Mouse (Mus musculus): ENCODE measurements around the gene Asic2. TPM values are rescaled to one million over a fixed set of nuclear protein-coding genes. Genes with fewer than 3 reads are reported as not detected.

Gene Asic2
- polyA plus RNA-seq, 1 experiment from 2014 or later, result 0.06 TPM

DNA sequence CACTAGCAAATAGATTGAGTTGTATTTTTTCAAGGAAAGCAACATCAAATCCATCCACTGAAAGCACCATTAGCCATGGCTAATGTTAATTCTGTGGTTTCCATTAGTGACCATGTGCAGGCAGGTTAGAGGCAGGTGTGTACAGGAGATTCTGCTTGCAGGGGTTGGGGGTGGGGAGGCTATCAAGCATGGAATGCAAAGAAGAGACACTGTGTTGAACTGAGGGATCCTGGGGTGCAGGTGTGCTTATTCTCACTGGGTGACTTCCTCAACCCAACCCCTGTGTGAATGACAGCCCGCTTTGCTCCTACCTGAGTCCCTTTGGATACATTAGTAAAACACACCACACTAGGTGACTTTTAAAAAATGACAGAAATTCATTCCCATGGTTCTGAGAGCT lies 20.2 kb downstream of the Asic2 start:
- no peak overlapping the region for H3K9ac ChIP-seq
- no peak overlapping the region for H3K4me3 ChIP-seq
- no peaks in the 10 kb centered on the region for H3K36me3 ChIP-seq
- H3K4me2 ChIP-seq, result no peak overlapping the region
- H3K27ac ChIP-seq (ENCODE audit: poor library complexity, severe bottlenecking), result no peak overlapping the region
- 69% methylated on average over 1 of the region's 1 CpGs for WGBS
- no peaks in the 10 kb centered on the region for H3K4me1 ChIP-seq (replicated peaks)
- 0 out of 2 replicates have a peak, but pooled peaks cover 3% of the 10 kb centered on the region for H3K9me3 ChIP-seq (replicated peaks)
- 0 out of 2 replicates have a peak, but pooled peaks cover 6% of the 10 kb centered on the region for H3K27me3 ChIP-seq (replicated peaks)
- ATAC-seq (ENCODE audit: insufficient number of reproducible peaks, low FRiP score), result no peak

DNA sequence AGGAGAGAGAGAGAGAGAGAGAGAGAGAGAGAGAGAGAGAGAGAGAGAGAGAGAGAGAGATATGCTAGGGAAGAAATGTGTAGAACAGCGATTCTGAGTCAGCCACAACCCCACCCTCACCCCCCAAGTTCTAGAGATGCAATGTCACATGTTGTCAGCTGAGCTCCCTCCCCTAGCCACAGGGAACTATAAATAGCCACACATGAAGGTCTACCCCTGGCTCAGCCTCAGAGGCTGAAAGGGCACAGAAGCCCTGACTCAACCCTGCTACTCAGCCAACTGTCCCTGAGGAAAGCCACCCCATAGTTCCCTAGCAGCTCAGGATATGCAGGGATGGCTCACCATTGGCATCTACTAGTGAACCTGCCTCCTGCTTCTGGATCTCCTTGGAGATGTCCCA lies 26.1 kb downstream of the Asic2 start:
- Histone ChIP-seq H3K27me3 (replicated peaks) (0 out of 2 replicates have a peak, but pooled peaks cover 6% of the 10 kb centered on the region), H3K27ac (ENCODE audit: poor library complexity, severe bottlenecking) (no peak overlapping the region), H3K9me3 (replicated peaks) (0 out of 2 replicates have a peak, but pooled peaks cover under 1% of the 10 kb centered on the region), H3K4me3 (no peak overlapping the region), H3K36me3 (no peaks in the 10 kb centered on the region), H3K9ac (no peak overlapping the region), H3K4me2 (no peak overlapping the region), H3K4me1 (replicated peaks) (peaks cover 8% of the 10 kb centered on the region; the same call in 1 of the 2 replicates)
- 29% methylated on average over 1 of the region's 1 CpGs for WGBS
- ATAC-seq (ENCODE audit: insufficient number of reproducible peaks, low FRiP score), result no peak

DNA sequence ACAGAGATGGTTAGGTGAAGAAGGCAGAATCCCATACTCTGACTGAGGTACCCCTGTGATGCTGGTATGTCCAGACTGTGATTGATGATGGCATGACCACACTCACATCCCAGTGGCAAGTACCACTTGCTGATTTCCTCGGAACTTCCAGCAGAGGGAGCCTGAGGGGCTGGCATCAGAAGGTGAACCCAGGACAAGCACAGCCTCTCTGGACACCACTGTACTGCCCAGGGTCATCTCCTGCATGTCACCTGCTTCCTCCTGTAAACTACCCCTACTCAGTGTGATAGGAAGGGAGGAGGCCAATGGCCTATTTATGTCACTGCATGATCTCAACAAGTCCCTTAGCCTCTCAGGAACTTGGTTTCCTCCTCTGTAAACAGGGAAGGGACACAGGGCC lies 27.3 kb downstream of the Asic2 start:
- Histone ChIP-seq H3K9ac (no peak overlapping the region), H3K36me3 (no peaks in the 10 kb centered on the region), H3K27ac (ENCODE audit: poor library complexity, severe bottlenecking) (no peak overlapping the region), H3K4me2 (no peak overlapping the region), H3K4me1 (replicated peaks) (peaks cover 8% of the 10 kb centered on the region; the same call in 1 of the 2 replicates), H3K4me3 (no peak overlapping the region), H3K9me3 (replicated peaks) (no peaks in the 10 kb centered on the region), H3K27me3 (replicated peaks) (0 out of 2 replicates have a peak, but pooled peaks cover 6% of the 10 kb centered on the region)
- ATAC-seq (ENCODE audit: insufficient number of reproducible peaks, low FRiP score), result no peak
- WGBS, result 21% methylated on average over 1 of the region's 1 CpGs

DNA sequence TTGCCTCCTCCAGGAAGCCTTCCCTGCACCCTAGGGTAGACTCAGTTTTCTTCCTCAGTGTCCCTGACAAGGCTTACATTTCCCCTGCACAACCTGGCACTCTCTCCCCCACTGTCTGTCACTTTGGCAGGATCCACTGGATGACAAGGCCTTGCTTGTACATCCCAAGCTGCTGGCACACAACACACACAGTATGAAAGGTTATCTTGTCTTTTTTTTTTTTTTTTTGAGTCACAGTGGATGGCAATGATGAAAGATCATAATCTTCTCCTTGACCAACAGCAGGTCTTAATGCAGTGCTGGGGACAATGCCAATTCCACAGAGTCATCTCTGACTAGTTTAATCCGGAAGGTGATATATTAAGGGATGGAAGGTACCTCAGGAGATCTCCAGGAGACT lies 30.7 kb downstream of the Asic2 start:
- Histone ChIP-seq H3K9me3 (replicated peaks) (no peaks in the 10 kb centered on the region), H3K9ac (no peak overlapping the region), H3K27me3 (replicated peaks) (0 out of 2 replicates have a peak, but pooled peaks cover 3% of the 10 kb centered on the region), H3K4me2 (no peak overlapping the region), H3K27ac (ENCODE audit: poor library complexity, severe bottlenecking) (no peak overlapping the region), H3K36me3 (no peaks in the 10 kb centered on the region), H3K4me1 (replicated peaks) (peaks cover 8% of the 10 kb centered on the region; the same call in 1 of the 2 replicates), H3K4me3 (no peak overlapping the region)
- no peak for ATAC-seq (ENCODE audit: insufficient number of reproducible peaks, low FRiP score)
- 83% methylated on average over 1 of the region's 1 CpGs for WGBS

DNA sequence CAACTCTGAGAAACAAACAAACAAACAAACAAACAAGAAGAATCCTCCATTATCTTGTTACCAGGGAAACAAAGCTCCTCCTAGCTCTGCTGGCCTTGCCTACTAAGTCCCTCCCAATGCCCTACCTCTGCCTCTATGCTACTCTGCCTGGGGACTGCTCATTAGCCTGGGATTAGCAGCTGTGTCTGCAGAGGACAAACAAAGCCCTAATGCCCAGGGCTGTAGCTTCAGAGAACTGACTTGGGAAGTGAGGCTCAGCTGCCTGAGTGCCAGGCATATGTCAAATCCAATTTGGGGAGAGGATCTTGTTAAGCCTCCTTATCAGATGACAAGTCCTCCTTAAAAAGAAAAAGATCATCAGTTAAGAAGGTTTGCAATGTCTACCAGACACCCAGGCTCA lies 41.9 kb downstream of the Asic2 start:
- no peaks in the 10 kb centered on the region for H3K4me1 ChIP-seq (replicated peaks)
- H3K4me2 ChIP-seq, result no peak overlapping the region
- no peak overlapping the region for H3K4me3 ChIP-seq
- H3K9ac ChIP-seq, result no peak overlapping the region
- H3K36me3 ChIP-seq, result no peaks in the 10 kb centered on the region
- no peaks in the 10 kb centered on the region for H3K9me3 ChIP-seq (replicated peaks)
- H3K27me3 ChIP-seq (replicated peaks), result no peaks in the 10 kb centered on the region
- no peak overlapping the region for H3K27ac ChIP-seq (ENCODE audit: poor library complexity, severe bottlenecking)
- ATAC-seq (ENCODE audit: insufficient number of reproducible peaks, low FRiP score), result no peak

DNA sequence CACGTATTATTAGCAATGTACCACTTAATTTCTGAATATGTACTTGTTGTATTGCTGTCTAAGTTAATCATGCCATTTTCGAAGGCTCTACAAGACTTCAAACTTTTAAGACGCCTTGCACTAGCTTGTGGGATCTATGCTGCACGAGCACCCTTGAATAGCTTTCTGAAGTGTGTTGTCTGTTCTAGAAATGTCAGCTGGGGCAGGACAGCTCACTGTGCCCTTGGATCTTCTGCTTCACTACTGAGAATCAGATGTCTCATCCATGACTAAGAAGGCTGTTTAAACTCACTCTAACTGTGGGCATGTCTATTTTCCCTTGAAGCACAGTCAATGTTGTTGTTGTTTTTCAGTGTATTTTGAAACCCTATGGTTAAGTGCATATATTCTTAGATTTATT lies 44.6 kb downstream of the Asic2 start:
- no peak overlapping the region for H3K4me2 ChIP-seq
- no peak for ATAC-seq (ENCODE audit: insufficient number of reproducible peaks, low FRiP score)
- WGBS, result 85% methylated on average over 4 of the region's 4 CpGs
- no peaks in the 10 kb centered on the region for H3K27me3 ChIP-seq (replicated peaks)
- H3K4me1 ChIP-seq (replicated peaks), result no peaks in the 10 kb centered on the region
- no peak overlapping the region for H3K4me3 ChIP-seq
- no peaks in the 10 kb centered on the region for H3K9me3 ChIP-seq (replicated peaks)
- no peak overlapping the region for H3K9ac ChIP-seq
- H3K36me3 ChIP-seq, result no peaks in the 10 kb centered on the region
- no peak overlapping the region for H3K27ac ChIP-seq (ENCODE audit: poor library complexity, severe bottlenecking)

DNA sequence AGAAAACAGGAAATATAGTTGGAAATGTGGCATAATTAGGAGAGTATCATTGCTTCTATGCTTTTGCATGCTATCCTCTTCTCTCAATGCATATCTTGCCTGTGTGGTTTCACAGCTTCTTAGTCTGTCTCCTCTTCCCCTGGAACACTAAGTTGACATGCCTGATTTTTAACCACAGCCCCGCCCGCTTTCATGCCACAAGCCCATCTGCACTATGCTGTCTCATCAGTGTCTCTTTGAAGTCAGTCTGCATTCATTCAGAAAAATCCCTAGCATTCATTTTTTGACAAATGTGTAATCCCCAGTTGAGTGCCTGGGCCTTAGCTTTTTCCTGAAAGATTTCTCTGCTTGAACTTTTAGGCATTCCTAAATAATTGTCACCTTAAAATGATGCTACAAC lies 45.2 kb downstream of the Asic2 start:
- Histone ChIP-seq H3K4me1 (replicated peaks) (no peaks in the 10 kb centered on the region), H3K9ac (no peak overlapping the region), H3K9me3 (replicated peaks) (no peaks in the 10 kb centered on the region), H3K27me3 (replicated peaks) (no peaks in the 10 kb centered on the region), H3K4me3 (no peak overlapping the region), H3K4me2 (no peak overlapping the region), H3K27ac (ENCODE audit: poor library complexity, severe bottlenecking) (no peak overlapping the region), H3K36me3 (no peaks in the 10 kb centered on the region)
- no peak for ATAC-seq (ENCODE audit: insufficient number of reproducible peaks, low FRiP score)
- WGBS, result 86% methylated on average over 2 of the region's 2 CpGs

DNA sequence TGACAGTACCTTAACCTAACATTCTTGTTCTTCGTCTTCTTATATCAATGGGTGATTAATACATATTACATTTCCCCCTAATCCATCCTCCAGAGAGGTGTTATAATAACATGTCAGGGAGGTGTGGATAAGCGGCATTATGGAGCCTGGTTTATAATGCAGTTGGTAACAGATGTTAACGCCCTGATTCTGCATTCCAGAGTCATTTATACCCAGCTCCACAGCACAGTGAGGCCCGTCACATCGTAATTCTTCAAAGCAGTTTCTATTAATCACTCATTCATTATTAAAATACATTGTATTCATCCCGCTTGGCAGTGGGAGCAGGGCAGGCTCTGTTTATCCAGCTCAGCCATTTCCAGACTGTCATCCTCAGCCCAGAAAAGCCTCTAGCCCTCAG lies 52.8 kb downstream of the Asic2 start:
- no peak overlapping the region for H3K4me2 ChIP-seq
- no peak for ATAC-seq (ENCODE audit: insufficient number of reproducible peaks, low FRiP score)
- H3K9ac ChIP-seq, result no peak overlapping the region
- H3K4me1 ChIP-seq (replicated peaks), result no peaks in the 10 kb centered on the region
- no peaks in the 10 kb centered on the region for H3K36me3 ChIP-seq
- H3K9me3 ChIP-seq (replicated peaks), result no peaks in the 10 kb centered on the region
- H3K27ac ChIP-seq (ENCODE audit: poor library complexity, severe bottlenecking), result no peak overlapping the region
- 68% methylated on average over 6 of the region's 6 CpGs for WGBS
- no peaks in the 10 kb centered on the region for H3K27me3 ChIP-seq (replicated peaks)
- H3K4me3 ChIP-seq, result no peak overlapping the region

DNA sequence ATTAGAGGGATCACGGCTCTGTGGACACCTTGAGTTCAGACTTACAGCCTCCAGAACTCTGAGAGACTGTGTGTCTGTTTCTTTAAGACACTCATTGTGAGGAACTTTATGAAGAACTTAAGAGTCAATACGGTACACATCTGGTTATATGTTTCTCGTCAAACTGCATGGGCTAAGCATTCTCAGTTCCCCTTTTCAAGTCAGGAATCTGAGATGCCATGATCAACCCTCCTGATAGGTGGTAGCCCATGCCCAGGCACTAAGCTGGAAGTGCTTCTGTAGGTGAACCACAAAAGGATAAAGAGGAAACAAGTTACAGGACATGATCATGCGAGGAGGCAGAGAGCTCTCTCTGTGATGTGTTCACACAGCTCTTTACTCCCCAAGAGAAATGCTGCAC lies 55.2 kb downstream of the Asic2 start:
- no peaks in the 10 kb centered on the region for H3K36me3 ChIP-seq
- no peak for ATAC-seq (ENCODE audit: insufficient number of reproducible peaks, low FRiP score)

DNA sequence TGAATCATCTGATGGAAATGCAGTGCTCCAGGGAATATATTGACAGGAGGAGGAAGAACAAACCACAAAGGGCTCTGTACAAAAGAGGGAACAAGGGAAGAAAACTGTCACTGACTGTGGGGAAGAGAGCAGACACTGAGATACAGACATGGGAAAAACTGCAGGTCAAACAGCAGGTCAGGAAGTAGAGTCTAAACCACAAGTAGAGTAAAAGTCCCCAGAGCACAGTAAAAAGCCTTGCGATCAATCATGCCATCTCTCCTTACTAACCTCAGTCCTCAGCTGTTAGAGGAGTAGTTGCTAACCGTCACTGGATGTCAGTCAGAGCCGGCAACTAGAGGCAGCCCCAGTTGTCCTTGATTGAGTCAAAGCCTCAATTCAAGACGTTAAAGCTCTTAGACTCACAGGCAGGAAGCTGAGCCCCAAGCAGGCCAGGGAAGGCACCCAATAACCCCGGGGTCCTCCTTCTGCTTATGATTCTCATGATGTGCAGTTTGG lies 58.8 kb downstream of the Asic2 start:
- Histone ChIP-seq H3K4me3 (no peak overlapping the region), H3K27ac (ENCODE audit: poor library complexity, severe bottlenecking) (no peak overlapping the region), H3K4me2 (no peak overlapping the region), H3K9me3 (replicated peaks) (no peaks in the 10 kb centered on the region), H3K9ac (no peak overlapping the region), H3K4me1 (replicated peaks) (no peaks in the 10 kb centered on the region), H3K36me3 (no peaks in the 10 kb centered on the region), H3K27me3 (replicated peaks) (no peaks in the 10 kb centered on the region)
- 62% methylated on average over 5 of the region's 5 CpGs for WGBS
- ATAC-seq (ENCODE audit: insufficient number of reproducible peaks, low FRiP score), result no peak

More for the DNA sequence above, 55.2 kb downstream of the Asic2 start:
- H3K27ac ChIP-seq (ENCODE audit: poor library complexity, severe bottlenecking), result no peak overlapping the region
- no peaks in the 10 kb centered on the region for H3K9me3 ChIP-seq (replicated peaks)
- H3K9ac ChIP-seq, result no peak overlapping the region
- no peak overlapping the region for H3K4me3 ChIP-seq
- H3K27me3 ChIP-seq (replicated peaks), result no peaks in the 10 kb centered on the region
- H3K4me1 ChIP-seq (replicated peaks), result no peaks in the 10 kb centered on the region
- whole genome bisulfite sequencing, result 77% methylated on average over 4 of the region's 4 CpGs
- H3K4me2 ChIP-seq, result no peak overlapping the region

DNA sequence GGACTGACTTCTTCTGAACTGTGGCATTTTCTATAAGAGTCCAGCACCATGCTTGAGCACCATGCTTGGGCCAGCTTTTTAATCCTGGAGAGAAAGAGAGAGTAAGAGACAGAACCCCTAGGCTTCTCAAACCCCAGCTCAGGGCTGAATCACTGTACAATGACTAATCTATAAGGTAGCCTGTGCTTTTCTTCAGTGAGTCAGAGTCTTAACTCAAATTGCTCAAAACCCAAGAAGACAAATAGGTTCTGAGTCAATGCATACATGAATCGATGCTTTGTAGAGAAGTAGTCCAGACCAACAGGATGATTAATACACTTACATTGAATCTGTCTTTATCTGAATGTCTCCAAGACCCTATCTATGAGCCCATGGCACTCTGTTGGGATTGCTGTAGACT lies 59.5 kb downstream of the Asic2 start:
- no peak overlapping the region for H3K9ac ChIP-seq
- WGBS, result 69% methylated on average over 1 of the region's 1 CpGs

DNA sequence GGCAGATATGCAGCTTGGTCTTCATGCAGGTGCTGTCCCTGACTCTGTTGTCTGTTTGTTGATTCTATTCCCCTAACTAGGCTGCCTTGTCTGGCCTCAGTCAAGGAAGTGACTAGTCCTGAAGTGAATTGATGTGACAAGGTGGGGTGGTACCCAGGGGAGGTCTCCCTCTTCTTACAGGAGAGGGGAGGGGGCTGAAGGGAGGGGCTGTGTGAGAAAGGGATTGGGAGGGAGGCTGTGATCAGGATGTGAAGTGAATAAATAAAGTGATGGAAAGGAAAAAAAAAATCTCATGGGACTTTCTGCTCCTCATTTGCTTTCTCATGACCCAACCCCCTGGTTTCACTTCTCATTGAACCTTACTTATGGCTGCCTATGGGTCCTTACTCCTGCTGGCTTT lies 65.9 kb downstream of the Asic2 start:
- Histone ChIP-seq H3K9ac (no peak overlapping the region), H3K36me3 (no peaks in the 10 kb centered on the region), H3K4me1 (replicated peaks) (no peaks in the 10 kb centered on the region), H3K4me3 (no peak overlapping the region), H3K4me2 (no peak overlapping the region), H3K9me3 (replicated peaks) (no peaks in the 10 kb centered on the region), H3K27ac (ENCODE audit: poor library complexity, severe bottlenecking) (no peak overlapping the region), H3K27me3 (replicated peaks) (no peaks in the 10 kb centered on the region)
- no peak for ATAC-seq (ENCODE audit: insufficient number of reproducible peaks, low FRiP score)

More for the DNA sequence above, 59.5 kb downstream of the Asic2 start:
- Histone ChIP-seq H3K4me3 (no peak overlapping the region), H3K27me3 (replicated peaks) (no peaks in the 10 kb centered on the region), H3K4me1 (replicated peaks) (no peaks in the 10 kb centered on the region), H3K9me3 (replicated peaks) (no peaks in the 10 kb centered on the region), H3K27ac (ENCODE audit: poor library complexity, severe bottlenecking) (no peak overlapping the region), H3K36me3 (no peaks in the 10 kb centered on the region), H3K4me2 (no peak overlapping the region)
- no peak for ATAC-seq (ENCODE audit: insufficient number of reproducible peaks, low FRiP score)

Measured in heart, embryonic 12.5 days (tissue).